Mouse (Mus musculus) cerebellum, adult 11 months (tissue): ENCODE measurements around the gene Cpeb3.
"Not testable (repeated sequence)": the region's sequence is repeated elsewhere in the genome, so short reads cannot be mapped to it uniquely, and the experiment has no call there.

ENCODE experiments used
- DNase-seq: peaks from one replicate; pipeline ENCODE4 v3.0.0; 2022

Cpeb3 gene

GRCm38 (mm10) chr19:37145401-37145800 lies 63.0 kb downstream of the Cpeb3 start:
- no peak for DNase-seq

GRCm38 (mm10) chr19:37141623-37142022 lies 66.8 kb downstream of the Cpeb3 start:
- DNase-seq: no peak

- DNase-seq: no peak
Observed at GRCm38 (mm10) chr19:37137133-37137532, 71.3 kb downstream of the Cpeb3 start.

- not testable (repeated sequence) for DNase-seq
Observed at GRCm38 (mm10) chr19:37135459-37135858, 72.9 kb downstream of the Cpeb3 start.

GRCm38 (mm10) chr19:37133666-37134065 lies 74.7 kb downstream of the Cpeb3 start:
- DNase-seq: no peak

- no peak for DNase-seq
Observed at GRCm38 (mm10) chr19:37131660-37132059, 76.7 kb downstream of the Cpeb3 start.

GRCm38 (mm10) chr19:37128461-37128860 lies 79.9 kb downstream of the Cpeb3 start:
- no peak for DNase-seq

GRCm38 (mm10) chr19:37127018-37127567 lies 81.3 kb downstream of the Cpeb3 start:
- no peak for DNase-seq

- DNase-seq: no peak
Observed at GRCm38 (mm10) chr19:37124961-37125360, 83.4 kb downstream of the Cpeb3 start.

- no peak for DNase-seq
Observed at GRCm38 (mm10) chr19:37119281-37119680, 89.1 kb downstream of the Cpeb3 start.

GRCm38 (mm10) chr19:37115824-37116223 lies 92.6 kb downstream of the Cpeb3 start:
- DNase-seq: no peak

GRCm38 (mm10) chr19:37115374-37115773 lies 93.0 kb downstream of the Cpeb3 start:
- DNase-seq: no peak

GRCm38 (mm10) chr19:37111831-37112230 lies 96.6 kb downstream of the Cpeb3 start:
- no peak for DNase-seq

- no peak for DNase-seq
Observed at GRCm38 (mm10) chr19:37110494-37110893, 97.9 kb downstream of the Cpeb3 start.

GRCm38 (mm10) chr19:37109853-37110252 lies 98.5 kb downstream of the Cpeb3 start:
- DNase-seq: no peak

GRCm38 (mm10) chr19:37100689-37101088 lies 107.7 kb downstream of the Cpeb3 start:
- no peak for DNase-seq

- DNase-seq: no peak
Observed at GRCm38 (mm10) chr19:37095666-37096330, 112.6 kb downstream of the Cpeb3 start.

GRCm38 (mm10) chr19:37093181-37093580 lies 115.2 kb downstream of the Cpeb3 start:
- DNase-seq: no peak

- DNase-seq: no peak
Observed at GRCm38 (mm10) chr19:37090146-37091061, 118.0 kb downstream of the Cpeb3 start.

GRCm38 (mm10) chr19:37088043-37088748 lies 120.2 kb downstream of the Cpeb3 start:
- no peak for DNase-seq

GRCm38 (mm10) chr19:37084546-37084945 lies 123.9 kb downstream of the Cpeb3 start:
- DNase-seq: no peak

- DNase-seq: no peak
Observed at GRCm38 (mm10) chr19:37081467-37081866, 126.9 kb downstream of the Cpeb3 start.

- no peak for DNase-seq
Observed at GRCm38 (mm10) chr19:37079151-37079550, 129.2 kb downstream of the Cpeb3 start.
